Mouse (Mus musculus) spleen, adult 18-20 months (tissue): ENCODE results near the gene A830018L16Rik.

Experiments
- DNase-seq, 2 experiments: peaks; one replicate each; pipeline ENCODE4 v3.0.0; 2022; ENCODE audit warnings: mixed read lengths in 2 of 2

Gene A830018L16Rik

DNA sequence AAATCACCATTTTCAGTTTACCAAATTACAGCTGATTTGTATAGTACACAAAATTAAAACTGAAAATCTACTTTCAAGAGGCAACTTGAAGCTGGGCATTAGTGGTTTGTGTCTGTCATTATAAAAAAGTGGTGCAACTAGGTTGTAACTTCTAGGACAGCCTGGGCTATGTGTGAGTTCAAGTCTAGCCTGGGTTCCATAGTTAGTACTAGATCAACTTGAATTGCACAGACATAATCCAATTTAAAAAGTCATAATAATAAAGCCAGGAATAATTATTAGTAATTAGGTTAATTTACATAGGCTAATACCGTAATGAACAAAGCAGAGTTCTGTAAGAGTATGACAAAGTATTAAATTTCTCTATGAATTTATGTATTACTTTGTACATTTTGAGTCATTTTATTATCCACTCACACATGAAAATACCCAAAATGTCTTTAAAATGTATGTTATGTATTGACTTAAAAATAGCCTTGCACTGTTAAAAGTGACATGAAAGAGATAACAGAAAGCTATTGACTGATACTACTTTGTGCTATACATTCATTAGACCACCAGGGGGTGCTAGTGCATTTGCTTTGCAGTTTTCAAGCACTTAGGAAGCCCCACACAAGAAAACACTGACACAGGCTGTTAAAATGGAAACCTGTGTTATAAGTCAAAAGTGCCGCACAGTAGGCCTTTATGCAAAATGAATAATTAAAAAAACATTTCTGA, 243.6 kb downstream of the A830018L16Rik start:
- DNase-seq, result no peak

DNA sequence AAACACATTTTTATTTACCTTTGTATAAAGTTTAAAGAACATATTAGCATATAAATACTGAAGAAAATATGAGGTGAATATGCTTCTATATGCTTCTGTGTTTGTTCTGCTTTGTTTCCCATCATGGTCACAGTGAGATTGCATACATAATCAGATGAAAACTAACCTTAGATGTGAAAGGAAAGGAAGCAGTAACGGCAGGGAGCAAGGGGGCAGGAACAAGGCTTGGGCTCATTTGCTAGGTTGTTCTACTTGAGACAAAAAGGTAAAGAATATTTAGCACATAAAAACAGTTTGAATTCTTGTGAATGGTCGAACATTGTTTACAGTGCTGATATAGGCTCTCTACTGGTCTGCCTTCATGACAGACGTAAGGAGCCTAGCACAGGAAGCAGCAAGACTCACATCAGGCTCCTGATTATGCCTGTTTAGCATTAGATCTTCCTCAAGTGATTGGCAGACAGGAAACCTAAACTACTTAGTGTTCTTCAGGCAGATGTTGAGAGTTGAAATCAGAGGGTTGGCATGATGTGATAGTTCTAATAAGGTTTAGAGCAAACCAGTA, 244.2 kb downstream of the A830018L16Rik start:
- no peak for DNase-seq

DNA sequence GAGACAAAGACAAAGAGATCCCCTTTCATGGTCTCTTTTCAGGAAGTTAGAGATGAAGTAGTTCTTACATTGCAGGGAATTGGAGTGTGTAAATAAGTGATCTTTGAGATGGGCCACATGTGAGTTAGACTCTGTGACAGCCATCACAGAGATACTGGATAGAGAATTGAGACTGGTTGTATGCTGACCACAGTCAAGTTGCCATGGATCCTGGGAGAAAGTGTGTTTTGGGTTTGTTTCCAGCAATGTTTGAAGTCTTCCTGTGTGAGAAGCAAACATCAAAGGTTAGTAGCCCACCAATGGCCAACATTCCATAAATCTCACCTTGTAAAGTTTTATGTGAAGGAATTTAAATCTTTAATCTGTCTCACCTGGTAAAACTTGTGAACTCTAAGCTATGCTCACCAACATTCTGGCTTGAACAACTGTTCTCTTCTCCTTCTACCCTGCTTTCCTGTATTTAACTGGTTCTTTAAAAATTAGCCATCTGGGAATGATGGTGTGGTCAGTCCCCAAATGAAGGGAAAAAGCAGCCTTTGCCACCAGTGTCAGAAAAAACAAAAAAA, 330.9 kb downstream of the A830018L16Rik start:
- no peak for DNase-seq

DNA sequence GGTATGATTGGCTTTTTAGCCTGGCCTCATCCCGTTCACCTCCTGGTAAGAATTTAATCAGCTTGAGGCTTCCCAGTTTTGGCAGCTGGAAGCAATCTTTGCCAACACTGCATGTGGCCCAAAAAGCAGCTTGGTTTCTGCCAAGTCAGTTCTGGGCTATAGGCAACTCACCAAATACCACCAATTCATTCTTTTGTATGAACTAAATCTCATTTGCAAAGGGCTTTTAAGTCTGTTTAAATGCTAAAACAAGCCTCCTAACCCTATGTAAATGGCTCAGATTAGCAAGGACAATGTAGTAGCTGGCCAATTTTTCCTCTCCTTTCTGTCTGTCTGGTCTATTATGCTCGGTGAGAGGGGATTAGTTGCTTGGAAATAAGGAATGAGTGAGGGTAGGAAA, 334.5 kb downstream of the A830018L16Rik start:
- DNase-seq, result no peak

DNA sequence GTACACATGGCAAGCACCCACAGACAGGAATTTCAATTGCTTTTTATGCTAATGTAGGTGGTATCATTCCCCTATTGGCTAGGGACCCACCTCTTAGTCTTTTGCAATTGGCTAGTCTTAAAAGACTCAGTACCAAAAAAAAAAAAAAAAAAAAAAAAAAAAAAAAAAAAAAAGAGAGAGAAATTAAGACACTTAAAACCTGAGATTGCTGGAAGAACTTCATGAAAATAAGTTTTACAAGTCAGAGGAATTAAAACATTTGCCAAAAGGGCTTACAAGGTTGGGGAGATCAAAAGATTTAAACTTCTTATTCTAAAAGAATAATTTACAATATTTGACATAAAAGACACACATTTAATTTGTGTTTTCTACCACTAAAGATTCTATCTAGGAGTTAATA, 336.2 kb downstream of the A830018L16Rik start:
- no peak for DNase-seq

DNA sequence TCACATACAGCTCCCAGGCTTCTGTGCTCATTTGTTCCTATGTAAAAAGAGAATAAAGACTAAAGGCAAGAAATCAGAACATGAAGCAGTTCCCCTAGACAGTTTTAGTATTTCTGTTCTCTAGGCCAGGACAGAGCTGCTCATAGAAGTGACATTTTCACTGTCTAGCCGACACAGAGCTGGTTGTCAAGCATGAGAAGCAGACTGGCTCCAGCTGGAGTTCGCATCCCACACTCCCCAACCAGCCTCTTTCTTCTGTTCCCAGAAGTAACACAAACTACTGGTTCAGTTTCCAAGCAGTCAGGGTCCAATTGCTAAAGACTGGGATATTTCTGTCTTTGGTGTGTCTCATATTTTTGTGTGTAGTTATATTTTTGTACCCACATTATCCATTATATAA, 336.7 kb downstream of the A830018L16Rik start:
- no peak for DNase-seq

DNA sequence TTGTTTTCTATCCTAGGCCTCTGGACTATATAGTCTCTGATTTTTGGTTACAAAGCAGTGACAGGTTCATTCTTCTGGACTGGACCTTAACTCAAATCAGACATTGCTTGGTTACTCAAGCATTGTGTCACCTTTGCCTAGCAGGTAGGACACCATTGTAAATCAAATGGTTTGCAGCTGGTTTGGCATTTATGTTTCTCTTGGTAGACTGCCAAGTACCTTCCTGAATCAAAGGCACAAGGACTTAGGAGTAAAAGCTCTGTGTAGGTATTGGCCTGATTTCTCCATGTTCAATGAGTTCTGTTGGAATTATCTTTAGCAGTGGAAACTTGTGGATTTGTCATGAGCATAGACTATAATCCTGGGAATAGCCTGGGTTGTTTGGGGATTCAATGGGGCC, 338.1 kb downstream of the A830018L16Rik start:
- no peak for DNase-seq

DNA sequence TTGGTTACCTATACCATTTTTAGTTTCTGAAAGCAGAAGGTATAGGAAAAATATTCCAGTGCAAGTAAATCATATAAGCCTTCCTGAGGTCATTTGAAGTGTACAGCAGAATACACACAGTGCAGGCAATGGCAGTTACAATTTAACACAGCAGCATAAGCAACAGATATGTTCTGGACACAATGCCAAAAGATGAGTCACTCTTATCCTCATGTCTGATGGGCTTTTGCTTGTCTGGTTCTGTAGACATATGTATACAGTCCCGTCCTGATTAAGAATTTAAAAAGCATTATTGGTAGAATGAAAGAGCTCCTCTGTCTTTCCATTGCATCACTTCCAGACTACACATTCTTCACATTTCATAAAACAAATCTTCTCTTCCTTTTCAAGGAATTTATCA, 374.4 kb downstream of the A830018L16Rik start:
- no peak for DNase-seq

DNA sequence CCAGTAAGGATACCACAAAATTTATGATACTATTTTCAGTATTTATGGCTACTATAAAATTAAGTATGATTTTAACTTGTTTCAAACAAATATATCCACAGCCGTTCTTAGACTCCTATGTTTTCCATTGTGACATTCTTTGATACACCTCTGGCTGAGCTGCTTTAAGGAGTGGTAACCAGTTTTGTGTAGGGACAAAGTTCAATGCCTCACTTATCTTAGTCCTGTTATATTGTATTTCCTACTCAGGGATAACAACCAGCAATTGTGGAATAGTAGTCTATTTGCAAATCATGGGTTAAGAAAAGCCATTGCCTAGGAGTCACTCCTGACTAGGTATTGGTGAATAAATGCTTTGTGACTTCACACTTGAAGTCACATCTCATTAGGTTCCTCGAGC, 378.9 kb downstream of the A830018L16Rik start:
- no peak for DNase-seq

DNA sequence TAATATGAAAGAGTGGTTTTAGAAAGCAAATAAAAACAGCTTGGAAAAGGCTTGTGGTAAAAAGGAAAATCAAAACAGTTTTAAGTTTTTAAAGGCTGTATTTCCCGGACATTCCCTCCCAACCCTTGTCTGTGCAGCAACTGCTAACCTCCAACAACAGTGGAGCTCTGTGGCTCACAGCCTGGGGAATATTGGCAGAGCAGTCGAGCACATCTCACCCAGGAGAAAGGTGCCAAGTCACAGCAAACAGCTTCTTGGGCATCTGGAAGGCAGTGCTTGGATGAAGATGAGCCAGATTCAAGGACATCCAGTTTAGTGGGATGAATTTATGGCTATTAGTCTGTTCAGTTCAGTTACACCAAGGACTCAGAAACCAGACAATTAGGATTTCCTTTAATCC, 381.8 kb downstream of the A830018L16Rik start:
- DNase-seq, result no peak

DNA sequence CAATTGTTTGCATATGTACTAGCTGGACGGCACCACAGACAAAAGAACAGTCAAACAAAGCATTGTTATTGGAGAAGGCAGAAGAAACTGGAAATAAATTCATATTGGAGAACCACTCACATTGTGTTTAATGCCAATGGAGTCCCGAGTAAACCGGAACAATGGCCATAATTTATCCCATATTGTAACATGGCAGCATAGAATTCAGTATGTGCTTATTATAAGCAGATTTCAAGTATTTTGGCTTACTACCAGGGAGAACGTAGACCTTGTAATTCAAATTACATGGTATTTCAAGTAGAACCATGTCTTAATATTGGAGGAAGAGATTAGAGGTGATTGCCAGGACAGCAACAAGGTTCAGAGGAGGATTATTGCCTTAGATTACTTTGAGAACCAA, 458.9 kb downstream of the A830018L16Rik start:
- no peak for DNase-seq

DNA sequence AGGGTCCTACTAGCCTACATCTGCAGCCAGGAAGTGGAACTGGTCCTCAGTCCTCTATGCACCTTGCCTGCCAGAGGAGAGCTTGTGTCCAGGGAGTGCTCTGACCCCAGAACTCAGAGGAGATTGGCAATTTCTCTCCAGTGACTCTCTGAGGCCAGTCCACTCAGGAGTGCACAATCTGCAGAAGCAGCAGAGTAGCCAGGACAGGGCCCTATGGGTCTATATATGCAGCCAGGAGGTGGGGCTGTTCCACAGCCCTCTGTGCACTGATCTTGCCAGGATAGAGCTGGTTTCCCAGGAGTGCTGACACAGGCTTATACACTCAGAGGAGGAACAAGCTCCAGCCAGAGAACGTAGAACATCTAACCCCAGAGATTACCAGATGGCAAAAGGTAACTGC, 459.7 kb downstream of the A830018L16Rik start:
- no peak for DNase-seq

DNA sequence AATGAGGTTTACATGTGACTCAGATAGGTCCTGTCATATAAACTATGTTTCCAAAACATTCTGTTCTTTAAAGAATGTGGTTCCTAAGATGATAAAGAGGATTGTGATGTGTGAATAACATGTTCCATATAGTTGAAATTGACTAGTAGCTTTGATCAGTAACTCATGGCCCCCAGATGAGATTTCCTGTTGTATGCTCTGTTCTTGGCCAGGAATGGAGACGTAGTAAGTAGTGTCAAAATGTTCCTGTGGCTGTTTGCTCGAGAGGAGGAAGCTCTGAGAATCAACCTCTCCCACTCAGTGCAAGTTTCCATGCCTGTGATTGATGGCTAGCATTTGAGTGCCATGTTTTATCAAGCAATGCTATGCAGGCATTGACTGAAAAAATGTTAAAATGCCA, 467.8 kb downstream of the A830018L16Rik start:
- no peak for DNase-seq

DNA sequence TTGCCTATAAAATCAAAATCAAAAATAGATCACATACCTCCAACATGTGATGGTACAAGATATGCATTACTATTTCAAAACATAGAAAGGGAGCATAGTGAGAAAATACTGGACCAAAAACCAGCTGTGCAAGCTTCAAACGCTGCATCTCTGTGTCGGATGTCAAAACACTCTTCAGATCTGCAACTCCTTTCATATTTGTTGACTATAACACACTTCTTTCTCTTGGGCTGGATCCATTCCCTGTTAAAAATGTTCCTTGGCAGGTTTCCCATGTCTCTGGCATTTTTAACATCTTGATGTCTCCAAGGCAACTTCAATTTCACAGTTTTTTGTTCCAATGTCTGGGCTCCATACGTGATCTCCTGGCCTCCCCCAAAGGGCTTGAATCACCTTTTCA, 481.8 kb downstream of the A830018L16Rik start:
- no peak for DNase-seq

DNA sequence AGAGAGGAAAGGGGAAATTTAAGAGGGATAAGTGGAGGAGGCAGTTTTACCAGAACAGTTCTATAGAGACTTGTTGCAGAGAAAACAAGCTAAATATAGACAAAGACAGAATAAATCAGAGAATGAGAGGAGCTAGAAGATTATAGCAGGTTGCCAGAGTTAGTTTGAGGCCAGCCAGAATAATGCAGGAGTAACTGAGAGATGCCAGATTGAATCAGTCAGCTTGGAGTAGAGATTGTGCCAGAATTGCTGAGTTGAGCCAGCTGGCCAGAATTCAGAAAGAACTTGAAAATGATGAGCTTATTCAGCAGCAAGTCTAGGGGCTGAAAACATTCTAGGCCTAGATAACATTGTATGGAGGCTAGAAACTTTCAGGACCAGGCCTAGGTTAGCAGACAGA, 502.0 kb downstream of the A830018L16Rik start:
- no peak for DNase-seq

DNA sequence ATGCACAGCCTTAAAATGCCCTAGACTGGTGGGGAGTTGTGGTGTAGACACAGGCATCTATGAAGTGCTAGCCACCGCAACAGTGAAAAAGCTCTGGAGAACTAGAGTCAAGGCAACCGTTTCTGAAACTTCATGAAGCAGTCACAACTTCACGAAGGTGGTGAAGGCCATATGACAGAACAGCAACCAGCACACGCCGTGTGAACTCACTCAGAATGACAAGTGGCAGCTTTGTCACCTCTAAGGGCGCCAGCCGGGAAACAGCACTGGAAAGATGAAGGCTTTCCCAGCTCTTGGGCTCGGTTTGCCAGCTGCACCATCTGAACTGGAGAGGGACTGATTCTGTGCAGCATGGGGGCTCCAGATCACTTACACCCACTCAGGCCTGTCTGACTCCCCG, 523.1 kb downstream of the A830018L16Rik start:
- no peak for DNase-seq

DNA sequence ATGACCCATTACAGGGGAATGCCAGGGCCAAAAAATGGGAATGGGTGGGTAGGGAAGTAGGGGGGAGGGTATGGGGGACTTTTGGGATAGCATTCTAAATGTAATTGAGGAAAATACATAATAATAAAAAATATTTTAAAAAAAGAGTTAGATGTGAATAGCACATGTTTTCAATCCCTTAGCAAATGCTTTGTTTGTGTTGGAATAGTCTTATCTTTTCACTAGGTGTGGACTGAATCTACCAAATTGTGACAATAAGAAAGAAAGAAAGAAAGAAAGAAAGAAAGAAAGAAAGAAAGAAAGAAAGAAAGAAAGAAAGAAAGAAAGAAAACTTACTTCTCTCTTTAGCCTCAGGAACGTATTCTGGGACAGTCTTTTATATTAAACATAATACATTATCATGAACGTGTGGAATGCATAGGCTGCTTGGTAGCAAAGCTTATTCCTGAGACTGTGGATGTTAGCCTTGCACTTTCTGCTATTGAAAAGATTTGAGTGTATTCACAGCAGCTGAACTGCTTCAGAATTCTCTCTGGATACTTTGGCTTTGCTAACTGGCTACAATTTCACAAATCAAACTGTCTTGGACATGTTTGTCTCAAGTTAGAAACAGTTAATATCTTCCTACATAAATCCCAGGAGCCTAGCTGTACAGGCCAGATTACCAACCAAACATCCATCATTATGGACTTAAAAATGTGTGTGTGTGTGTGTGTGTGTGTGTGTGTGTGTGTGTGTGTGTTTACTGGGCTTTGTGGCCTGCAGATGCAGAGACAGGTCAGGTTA, 545.7 kb downstream of the A830018L16Rik start:
- DNase-seq, result no peak

DNA sequence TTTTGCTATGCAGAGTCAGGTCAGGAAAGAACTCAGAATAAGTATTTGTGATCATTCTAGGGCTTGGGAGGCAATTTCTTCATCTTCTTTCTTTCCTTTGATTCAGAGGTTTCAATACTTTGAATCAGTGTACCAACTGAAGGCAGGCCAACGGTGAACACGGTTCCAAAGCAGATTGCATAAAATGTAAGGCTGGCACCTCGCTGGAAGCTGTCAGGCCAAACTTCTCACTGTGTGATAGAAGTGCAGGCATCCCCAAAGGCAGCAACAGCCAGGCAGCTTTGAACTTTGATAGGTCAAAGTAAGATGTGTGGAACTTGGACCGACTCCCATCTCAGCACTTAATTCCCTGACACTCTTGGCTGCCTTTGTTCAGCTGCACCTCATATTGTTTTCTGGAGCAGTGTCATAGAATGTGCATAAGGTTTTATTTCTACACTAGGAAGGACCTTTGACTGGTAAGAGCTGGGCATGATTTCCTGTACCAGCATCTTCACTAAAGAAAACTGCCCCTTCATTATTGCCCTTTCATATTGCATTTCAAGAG, 568.8 kb downstream of the A830018L16Rik start:
- DNase-seq, result no peak

DNA sequence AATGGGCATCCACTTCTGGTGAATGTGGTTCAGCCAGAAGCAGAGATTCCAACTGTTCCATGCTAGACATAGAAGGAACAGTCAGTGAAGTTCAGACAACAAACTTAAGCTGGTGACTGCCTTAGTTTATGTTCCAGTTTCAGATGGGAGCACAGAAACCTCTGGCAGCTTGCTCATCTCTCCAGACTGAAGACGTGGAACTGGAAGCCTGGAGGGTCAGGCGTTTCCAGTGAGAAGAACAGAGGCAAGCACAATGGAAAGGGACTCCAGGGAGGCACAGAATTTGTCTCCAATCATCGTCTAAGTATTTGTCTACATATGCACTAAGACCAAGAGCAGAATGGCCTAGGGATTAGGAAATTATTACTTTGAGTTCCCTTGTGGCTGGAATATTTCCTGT, 576.1 kb downstream of the A830018L16Rik start:
- DNase-seq, result no peak

DNA sequence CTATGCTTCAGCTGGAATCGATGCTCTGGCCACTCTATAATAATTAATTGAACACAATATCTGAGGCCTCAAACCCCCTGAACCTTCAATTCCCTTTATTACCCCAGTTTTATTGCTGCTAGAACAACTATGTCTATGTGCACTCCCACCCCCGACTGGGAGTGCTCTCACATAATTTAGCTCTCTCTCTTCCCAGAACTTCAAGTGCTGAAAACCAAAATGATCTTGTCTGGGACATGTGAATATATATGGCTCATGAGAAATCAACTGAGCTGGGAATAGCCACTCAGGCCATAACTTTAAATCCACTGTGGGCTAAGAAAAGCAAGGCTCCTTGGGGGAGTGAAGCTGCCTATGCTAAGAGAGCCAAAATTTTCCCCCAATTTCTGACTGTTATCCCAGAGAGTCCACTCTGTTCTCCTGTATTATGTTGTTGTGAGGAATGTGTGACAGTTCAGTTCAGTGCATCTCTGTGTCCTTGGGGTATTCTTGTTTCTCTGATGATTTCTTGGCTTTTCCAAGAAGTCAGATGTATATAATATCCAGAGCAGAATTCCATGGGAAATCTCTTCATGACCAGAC, 582.5 kb downstream of the A830018L16Rik start:
- no peak for DNase-seq

DNA sequence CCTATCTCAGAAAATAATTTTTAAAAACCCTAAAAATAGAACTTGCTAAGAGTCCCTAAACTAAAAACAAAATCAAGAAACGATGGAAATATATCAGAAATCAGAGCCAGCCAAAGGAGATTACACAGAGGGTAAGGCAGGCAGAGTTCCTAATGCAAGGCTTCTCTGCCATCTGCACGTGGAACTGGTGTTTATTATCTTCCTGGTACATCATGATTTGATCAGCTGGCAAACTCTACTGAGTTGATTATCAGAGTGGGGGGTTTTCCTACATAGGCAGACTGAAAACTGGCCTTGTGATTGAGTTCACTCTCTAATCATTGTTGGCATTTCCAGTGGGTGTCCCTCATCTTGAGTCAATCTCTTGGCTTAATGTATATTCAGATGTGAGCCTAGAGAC, 583.7 kb downstream of the A830018L16Rik start:
- DNase-seq, result no peak

DNA sequence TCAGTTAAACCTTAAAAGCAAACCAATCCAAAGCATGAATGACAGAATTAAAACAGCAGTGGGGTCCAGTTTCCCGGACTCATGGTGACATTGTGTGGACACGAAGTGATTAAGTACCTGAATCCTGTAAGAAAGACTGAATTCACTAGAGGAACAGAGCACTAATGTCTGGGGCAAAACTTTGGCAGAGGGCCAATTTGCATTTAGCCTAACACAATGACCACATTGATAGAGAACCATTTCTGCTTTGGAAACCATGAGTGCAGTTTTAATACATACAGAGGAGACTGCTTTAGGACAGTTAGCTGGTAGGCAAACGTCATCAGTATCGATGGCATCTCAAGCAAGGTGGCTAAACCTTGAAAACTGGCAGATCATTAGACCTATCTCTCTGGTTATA, 586.7 kb downstream of the A830018L16Rik start:
- no peak for DNase-seq
